Mouse (Mus musculus) embryonic stem cell, embryonic (primary cell): Measurements from ENCODE around the gene Hnrnpul1.

Source experiments
- CTCF ChIA-PET, 4 experiments: fragments of 300-600 bp in 2 of 4; fragments of 350-600 bp in 2 of 4; sonication (Branson Sonifier 250); formaldehyde crosslinking; loops; one replicate each; lab custom pipeline; 2022; ENCODE audit warnings: inconsistent platforms in 2 of 4; lab: Charles Lee
- POLR2A ChIA-PET, 4 experiments: fragments of 300-600 bp in 2 of 4; fragments of 350-600 bp in 2 of 4; sonication (Branson Sonifier 250); formaldehyde crosslinking; loops; one replicate each; lab custom pipeline; 2022; ENCODE audit warnings: antibody characterized with exemption in 4 of 4, inconsistent platforms in 1 of 4; lab: Charles Lee

The Hnrnpul1 gene

GRCm38 (mm10) chr7:25715731-25716271, 38.8 kb downstream of the Hnrnpul1 start:
- ChIA-PET CTCF (interaction anchor here in 1 of 4 experiments (1.4 kb wide), 1 partner anchor 28 kb away, joined by 4 read pairs; no protein-coding TSS in a partner anchor), POLR2A (interaction anchor here in 3 of 4 experiments (0.6 to 1.3 kb wide), 9 partner anchors 8 to 66 kb away, joined by 3 to 5 read pairs (median 3); partner anchors contain the start of gene B9d2 (in 2 of the 3))

- CTCF ChIA-PET: interaction anchor here in 1 of 4 experiments (0.5 kb wide), 1 partner anchor 290 kb away, joined by 5 read pairs; no protein-coding TSS in a partner anchor
- POLR2A ChIA-PET: interaction anchor here in 1 of 4 experiments (1.3 kb wide), 1 partner anchor 9 kb away, joined by 5 read pairs; no protein-coding TSS in a partner anchor
These were observed 40.0 kb downstream of the Hnrnpul1 start for GRCm38 (mm10) chr7:25714581-25714980.

GRCm38 (mm10) chr7:25712801-25713200, 41.8 kb downstream of the Hnrnpul1 start:
- POLR2A ChIA-PET: interaction anchor here in 2 of 4 experiments (0.5 to 2.7 kb wide), 6 partner anchors 9 to 43 kb away, joined by 3 to 18 read pairs (median 4); partner anchors contain the start of gene Tmem91 (in 1 of the 2)
- CTCF ChIA-PET: no interaction called here

- POLR2A ChIA-PET: interaction anchor here in 2 of 4 experiments (0.6 to 2.7 kb wide), 5 partner anchors 8 to 20 kb away, joined by 4 to 18 read pairs (median 4); no protein-coding TSS in a partner anchor
- CTCF ChIA-PET: interaction anchor here in 1 of 4 experiments (0.6 kb wide), 1 partner anchor 10 kb away, joined by 4 read pairs; no protein-coding TSS in a partner anchor
These were observed 42.8 kb downstream of the Hnrnpul1 start for GRCm38 (mm10) chr7:25711731-25712197.

GRCm38 (mm10) chr7:25711165-25711564, 43.4 kb downstream of the Hnrnpul1 start:
- ChIA-PET CTCF (no interaction called here), POLR2A (interaction anchor here in 1 of 4 experiments (1.3 to 2.7 kb wide), 3 partner anchors 14 to 27 kb away, joined by 3 to 18 read pairs (median 4); no protein-coding TSS in a partner anchor)

- CTCF ChIA-PET: no interaction called here
- POLR2A ChIA-PET: interaction anchor here in 1 of 4 experiments (1.3 to 1.5 kb wide), 2 partner anchors 16 to 27 kb away, joined by 3 to 4 read pairs; no protein-coding TSS in a partner anchor
These were observed 43.9 kb downstream of the Hnrnpul1 start for GRCm38 (mm10) chr7:25710519-25711130.

- POLR2A ChIA-PET: interaction anchor here in 2 of 4 experiments (1.3 to 2.3 kb wide), 4 partner anchors 17 to 44 kb away, joined by 3 to 8 read pairs (median 4); no protein-coding TSS in a partner anchor
- CTCF ChIA-PET: no interaction called here
These were observed 44.6 kb downstream of the Hnrnpul1 start for GRCm38 (mm10) chr7:25709961-25710360.

- CTCF ChIA-PET: interaction anchor here in 2 of 4 experiments (0.6 to 1.7 kb wide), 4 partner anchors 8 to 47 kb away, joined by 3 to 9 read pairs (median 4); partner anchors contain the start of genes B9d2 (in 1 of the 2) and Hnrnpul1 (in 1 of the 2)
- POLR2A ChIA-PET: interaction anchor here in 3 of 4 experiments (0.6 to 2.3 kb wide), 25 partner anchors 8 to 1906 kb away, joined by 3 to 12 read pairs (median 3); partner anchors contain the start of genes B9d2 (in 2 of the 3), BC024978 (in 1 of the 3), Ccdc97 (in 1 of the 3) and Hnrnpul1 (in 1 of the 3)
These were observed 46.8 kb downstream of the Hnrnpul1 start for GRCm38 (mm10) chr7:25707581-25708292.

- POLR2A ChIA-PET: interaction anchor here in 3 of 4 experiments (0.7 to 1.9 kb wide), 10 partner anchors 9 to 79 kb away, joined by 3 to 6 read pairs (median 4); no protein-coding TSS in a partner anchor
- CTCF ChIA-PET: interaction anchor here in 1 of 4 experiments (1.0 kb wide), 1 partner anchor 297 kb away, joined by 3 read pairs; no protein-coding TSS in a partner anchor
These were observed 47.9 kb downstream of the Hnrnpul1 start for GRCm38 (mm10) chr7:25706578-25707170.

GRCm38 (mm10) chr7:25705801-25706251, 48.7 kb downstream of the Hnrnpul1 start:
- ChIA-PET POLR2A (interaction anchor here in 1 of 4 experiments (0.9 to 1.9 kb wide), 7 partner anchors 9 to 58 kb away, joined by 3 to 6 read pairs (median 4); no protein-coding TSS in a partner anchor), CTCF (interaction anchor here in 1 of 4 experiments (1.5 kb wide), 1 partner anchor 51 kb away, joined by 3 read pairs; no protein-coding TSS in a partner anchor)

GRCm38 (mm10) chr7:25704716-25705364, 49.7 kb downstream of the Hnrnpul1 start:
- POLR2A ChIA-PET: interaction anchor here in 2 of 4 experiments (1.0 to 1.9 kb wide), 8 partner anchors 8 to 57 kb away, joined by 3 to 6 read pairs (median 4); partner anchors contain the start of genes B9d2 (in 1 of the 2), Hnrnpul1 (in 1 of the 2) and Tmem91 (in 1 of the 2)
- CTCF ChIA-PET: interaction anchor here in 3 of 4 experiments (0.6 to 2.6 kb wide), 8 partner anchors 14 to 296 kb away, joined by 3 to 15 read pairs (median 4); partner anchors contain the start of gene Hnrnpul1 (in 1 of the 3)

GRCm38 (mm10) chr7:25703793-25704494, 50.6 kb downstream of the Hnrnpul1 start:
- ChIA-PET CTCF (interaction anchor here in 3 of 4 experiments (0.6 to 2.6 kb wide), 12 partner anchors 13 to 295 kb away, joined by 3 to 15 read pairs (median 3); partner anchors contain the start of genes B9d2 (in 1 of the 3), Hnrnpul1 (in 1 of the 3) and Tmem91 (in 1 of the 3)), POLR2A (interaction anchor here in 2 of 4 experiments (0.8 to 1.6 kb wide), 7 partner anchors 9 to 51 kb away, joined by 3 to 6 read pairs (median 4); partner anchors contain the start of genes B9d2 (in 1 of the 2), Ccdc97 (in 1 of the 2), Hnrnpul1 (in 1 of the 2) and Tmem91 (in 1 of the 2))

GRCm38 (mm10) chr7:25702350-25702749, 52.2 kb downstream of the Hnrnpul1 start:
- POLR2A ChIA-PET: interaction anchor here in 1 of 4 experiments (0.7 kb wide), 1 partner anchor 30 kb away, joined by 3 read pairs; no protein-coding TSS in a partner anchor
- CTCF ChIA-PET: interaction anchor here in 1 of 4 experiments (0.6 kb wide), 1 partner anchor 293 kb away, joined by 3 read pairs; no protein-coding TSS in a partner anchor

- POLR2A ChIA-PET: interaction anchor here in 3 of 4 experiments (0.6 to 1.6 kb wide), 5 partner anchors 10 to 31 kb away, joined by 3 to 7 read pairs (median 4); partner anchors contain the start of gene B9d2 (in 2 of the 3)
These were observed 53.8 kb downstream of the Hnrnpul1 start for GRCm38 (mm10) chr7:25700732-25701131.

GRCm38 (mm10) chr7:25699851-25700250, 54.7 kb downstream of the Hnrnpul1 start:
- CTCF ChIA-PET: interaction anchor here (0.6 to 1.7 kb wide), 18 partner anchors 8 to 402 kb away, joined by 3 to 9 read pairs (median 4); partner anchors contain the start of genes B9d2 (in 2 of the 4), Tgfb1 (in 2 of the 4), Dmac2 (in 1 of the 4) and Hnrnpul1 (in 1 of the 4)
- POLR2A ChIA-PET: interaction anchor here in 3 of 4 experiments (0.6 to 1.6 kb wide), 12 partner anchors 8 to 1896 kb away, joined by 3 to 7 read pairs (median 4); partner anchors contain the start of genes B9d2 (in 1 of the 3), Bckdha (in 1 of the 3), Exosc5 (in 1 of the 3) and Hnrnpul1 (in 1 of the 3)

More at GRCm38 (mm10) chr7:25700732-25701131, 53.8 kb downstream of the Hnrnpul1 start:
- CTCF ChIA-PET: interaction anchor here in 3 of 4 experiments (0.8 to 1.7 kb wide), 6 partner anchors 13 to 54 kb away, joined by 3 to 9 read pairs (median 5); partner anchors contain the start of genes B9d2 (in 2 of the 3), Hnrnpul1 (in 1 of the 3) and Tgfb1 (in 1 of the 3)
